Mouse (Mus musculus) adrenal gland, postnatal 10 days (tissue): ENCODE measurements around the gene Hist1h2bf. TPM values are rescaled to one million over a fixed set of nuclear protein-coding genes. Genes with fewer than 3 reads are reported as not detected.
"Not testable (repeated sequence)": the region's sequence is repeated elsewhere in the genome, so short reads cannot be mapped to it uniquely, and the experiment has no call there.

Experiments used
- DNase-seq: peaks from one replicate; pipeline ENCODE4 v3.0.0; 2021; ENCODE audit warnings: mixed read lengths
- total RNA-seq, 2 experiments: library from RNA; stranded (reverse); gene quantifications; 2 replicates each; pipeline ENCODE4 v1.2.3; 2021

The Hist1h2bf gene
- total RNA-seq, 2 experiments from 2014 or later = 168 to 215 TPM

- DNase-seq = peak; percentile 77
These were observed 30.9 kb downstream of the Hist1h2bf start, which contains the start of gene Hist1h2bh for GRCm38 (mm10) chr13:23542999-23543607. Gene Hist1h2bh (minus strand): TSS chr13:23543392.

- DNase-seq = not testable (repeated sequence)
These were observed 31.6 kb downstream of the Hist1h2bf start for GRCm38 (mm10) chr13:23542225-23542980.

GRCm38 (mm10) chr13:23541497-23541896, 32.5 kb downstream of the Hist1h2bf start:
- DNase-seq = no peak

GRCm38 (mm10) chr13:23539821-23540220, 34.2 kb downstream of the Hist1h2bf start:
- not testable (repeated sequence) for DNase-seq

- no peak for DNase-seq
These were observed 35.7 kb downstream of the Hist1h2bf start for GRCm38 (mm10) chr13:23538249-23538648.

GRCm38 (mm10) chr13:23537006-23537710, 36.8 kb downstream of the Hist1h2bf start:
- DNase-seq = no peak

- no peak for DNase-seq
These were observed 37.7 kb downstream of the Hist1h2bf start for GRCm38 (mm10) chr13:23536076-23536822.

DNA sequence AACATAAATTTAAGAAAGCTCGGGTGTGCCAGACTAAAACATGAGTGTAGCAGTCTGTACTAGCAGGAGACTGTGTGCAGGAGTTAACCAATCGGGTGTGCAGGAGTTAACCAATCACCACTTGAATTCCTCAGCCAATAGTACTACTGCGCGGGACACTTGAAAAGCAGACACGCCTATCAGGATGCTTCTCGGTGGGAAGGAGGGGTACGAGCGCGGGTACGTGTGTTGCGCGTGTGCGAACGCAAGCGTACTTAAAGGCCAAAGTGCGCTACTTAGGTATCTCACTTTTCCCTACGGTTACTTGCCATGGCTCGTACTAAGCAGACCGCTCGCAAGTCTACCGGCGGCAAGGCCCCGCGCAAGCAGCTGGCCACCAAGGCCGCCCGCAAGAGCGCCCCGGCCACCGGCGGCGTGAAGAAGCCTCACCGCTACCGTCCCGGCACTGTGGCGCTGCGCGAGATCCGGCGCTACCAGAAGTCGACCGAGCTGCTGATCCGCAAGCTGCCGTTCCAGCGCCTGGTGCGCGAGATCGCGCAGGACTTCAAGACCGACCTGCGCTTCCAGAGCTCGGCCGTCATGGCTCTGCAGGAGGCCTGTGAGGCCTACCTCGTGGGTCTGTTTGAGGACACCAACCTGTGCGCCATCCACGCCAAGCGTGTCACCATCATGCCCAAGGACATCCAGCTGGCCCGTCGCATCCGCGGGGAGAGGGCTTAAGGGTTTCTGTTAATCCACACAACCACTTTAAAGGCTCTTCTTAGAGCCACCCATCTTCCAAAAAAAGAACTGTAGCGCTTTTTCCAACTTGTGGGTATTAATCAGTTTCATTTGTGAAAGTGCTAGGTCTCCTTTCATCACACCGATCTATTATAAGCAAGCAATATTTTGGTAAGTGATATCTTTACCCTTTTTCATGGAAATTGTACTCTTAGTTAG, 38.6 kb downstream of the Hist1h2bf start, which contains the start of gene Hist1h3g:
Gene Hist1h3g, plus strand, starts transcription at position 286 of the 939 bp plus-strand sequence.
- DNase-seq = peak; percentile 90

DNA sequence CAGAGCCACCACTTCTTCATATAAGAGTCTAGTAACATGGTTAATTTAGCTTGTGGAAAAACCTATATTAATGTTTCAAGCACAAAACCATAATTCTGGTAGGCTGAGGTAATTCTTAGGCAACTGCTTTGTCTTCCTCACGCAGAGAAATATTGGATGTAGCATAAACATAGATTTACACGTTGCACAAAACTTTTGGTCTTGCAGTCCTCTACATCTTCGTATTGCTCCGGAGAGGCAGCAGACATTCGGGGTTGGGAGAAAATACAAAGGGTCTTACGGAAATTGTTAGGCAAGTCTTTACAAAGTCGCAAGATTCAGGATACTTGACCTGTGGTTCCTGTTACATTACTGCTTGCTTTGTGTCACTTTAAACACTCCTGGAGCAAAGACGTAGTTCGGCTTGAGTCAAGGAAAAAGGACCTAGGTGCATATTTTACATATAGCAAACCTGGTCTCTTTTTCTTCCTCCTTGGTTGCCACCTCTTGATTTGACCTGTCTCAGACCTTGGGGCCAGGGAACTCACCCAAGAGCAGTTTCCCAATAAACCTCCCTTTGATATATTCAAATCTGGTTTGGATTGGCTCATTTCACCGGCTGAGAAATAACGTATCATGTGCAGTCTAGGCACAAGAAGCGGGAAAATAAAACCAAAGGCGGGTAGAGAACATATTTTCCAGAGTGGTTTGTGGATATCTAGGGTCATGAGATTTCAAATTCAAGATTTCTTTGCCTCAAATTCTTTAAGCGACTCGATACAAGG, 39.4 kb downstream of the Hist1h2bf start:
- peak; percentile 47 for DNase-seq

- peak; percentile 73 for DNase-seq
These were observed 40.2 kb downstream of the Hist1h2bf start, which contains the start of gene Hist1h2af for GRCm38 (mm10) chr13:23533560-23534367. Gene Hist1h2af (plus strand): TSS chr13:23533906.

GRCm38 (mm10) chr13:23532262-23533075, 41.5 kb downstream of the Hist1h2bf start:
- DNase-seq = no peak

GRCm38 (mm10) chr13:23530901-23531875, 42.8 kb downstream of the Hist1h2bf start, which contains the start of gene Hist1h4h:
Gene Hist1h4h (plus strand): TSS chr13:23531050.
- DNase-seq = peak; percentile 97

DNA sequence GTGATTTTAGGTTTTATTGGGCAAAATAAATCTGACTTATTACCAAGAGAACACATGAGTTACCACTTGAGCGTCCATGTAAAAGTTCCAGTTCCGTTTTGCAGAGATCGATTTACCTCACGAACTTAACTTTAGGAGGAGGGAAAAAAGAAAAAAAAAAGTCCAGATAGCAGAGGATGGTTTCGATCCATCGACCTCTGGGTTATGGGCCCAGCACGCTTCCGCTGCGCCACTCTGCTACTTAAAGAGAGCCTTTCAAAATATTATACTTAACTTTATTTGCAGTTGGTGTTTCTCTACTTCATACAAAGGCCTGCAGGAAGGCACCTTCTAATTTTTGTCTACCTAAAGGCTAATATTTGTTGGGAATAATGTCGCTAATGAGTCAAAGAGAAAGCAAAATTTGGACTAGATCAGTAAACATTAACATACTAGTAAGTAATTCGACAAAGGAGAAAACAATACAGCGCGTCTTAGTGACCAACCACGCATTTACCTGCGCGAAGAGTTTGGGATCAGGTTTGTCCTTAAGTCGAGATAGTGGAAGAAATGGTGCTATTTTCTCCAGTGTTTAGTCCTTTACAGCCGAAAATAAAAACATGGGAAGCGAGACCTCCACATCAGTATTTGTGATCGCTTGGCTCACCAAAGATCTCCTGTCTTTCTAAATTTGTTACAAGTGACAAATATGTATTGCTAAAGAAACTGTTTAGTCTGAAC, 43.7 kb downstream of the Hist1h2bf start:
- peak; percentile 74 for DNase-seq

DNA sequence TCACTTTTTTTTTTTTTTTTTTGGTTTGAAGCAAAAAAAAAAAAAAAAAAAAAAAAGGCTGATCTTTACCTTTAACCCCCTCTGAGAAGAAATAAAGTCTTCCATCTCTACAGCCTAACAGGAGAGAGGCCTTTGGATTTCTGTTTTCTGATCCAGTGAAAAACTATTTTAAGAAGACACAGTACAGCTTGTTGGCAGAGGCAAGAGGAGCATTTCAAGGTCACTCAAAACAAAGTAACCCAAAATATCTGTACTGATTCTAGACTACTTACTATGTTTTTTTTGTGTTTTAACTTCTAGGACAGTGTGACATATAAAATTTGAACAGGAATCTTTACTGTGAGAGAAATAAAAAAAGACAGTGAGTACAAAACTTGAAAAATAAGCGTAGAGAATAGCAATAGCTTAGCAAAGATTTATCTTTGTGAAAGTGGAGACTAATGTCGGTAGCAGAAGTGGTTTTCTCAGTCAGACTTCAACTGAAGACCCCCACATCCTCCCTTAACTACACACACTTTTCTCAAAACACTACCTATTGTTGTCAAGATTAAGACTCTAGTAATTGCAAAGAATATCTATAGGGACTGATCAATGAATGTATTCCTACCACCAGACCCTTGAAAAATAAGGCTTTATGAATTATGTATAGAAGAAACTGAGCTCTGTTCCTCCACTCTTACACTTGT, 44.4 kb downstream of the Hist1h2bf start:
- no peak for DNase-seq

GRCm38 (mm10) chr13:23529005-23529404, 45.0 kb downstream of the Hist1h2bf start:
- DNase-seq = no peak

DNA sequence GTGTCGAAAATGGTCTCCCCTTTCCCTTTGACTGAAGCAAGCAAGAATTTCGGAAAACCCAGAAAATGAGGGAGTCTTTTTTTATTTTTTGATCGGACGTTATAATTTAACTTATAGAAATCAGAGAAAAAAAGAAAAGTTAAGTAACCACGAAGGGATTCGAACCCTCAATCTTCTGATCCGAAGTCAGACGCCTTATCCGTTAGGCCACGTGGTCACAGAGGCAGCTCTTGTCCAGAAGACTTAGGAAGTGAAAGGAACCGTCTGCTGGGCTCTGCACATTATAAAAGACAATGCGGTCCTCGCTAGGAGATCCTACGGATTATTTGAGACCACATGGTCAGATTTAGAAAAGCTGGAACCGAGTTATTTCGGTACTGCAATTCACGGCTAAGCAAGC, 47.7 kb downstream of the Hist1h2bf start:
- peak; percentile 96 for DNase-seq
